Mouse (Mus musculus) stomach, embryonic 15.5 days (tissue): ENCODE measurements around the gene Pkib. TPM values are rescaled to one million over a fixed set of nuclear protein-coding genes. Genes with fewer than 3 reads are reported as not detected.

ENCODE experiments used
- ATAC-seq: fragments of 200-750 bp; cut with Nextera tagmentation; 2 replicates; pipeline ENCODE4 v1.8.0; 2017; ENCODE audit warnings: low read depth, moderate number of reproducible peaks, moderate TSS enrichment; ENCODE audit not compliant: insufficient read depth, low FRiP score
- H3K27ac ChIP-seq: fragments of 300-500 bp; sonication (generic); 2 replicates; pipeline ENCODE4 v1.5.1; 2015; ENCODE audit warnings: mild to moderate bottlenecking, inconsistent platforms
- H3K27me3 ChIP-seq: fragments of 300-500 bp; sonication (generic); replicated peaks from 2 replicates; pipeline ENCODE4 v1.6.1; 2015; ENCODE audit warnings: inconsistent platforms
- H3K36me3 ChIP-seq: fragments of 300-500 bp; sonication (generic); 2 replicates; pipeline ENCODE4 v1.6.1; 2015; ENCODE audit warnings: inconsistent platforms
- H3K4me1 ChIP-seq: fragments of 300-500 bp; sonication (generic); 2 replicates; pipeline ENCODE4 v1.6.1; 2015; ENCODE audit warnings: inconsistent platforms
- H3K4me2 ChIP-seq: fragments of 300-500 bp; sonication (generic); 2 replicates; pipeline ENCODE4 v1.6.1; 2015; ENCODE audit warnings: mild to moderate bottlenecking, inconsistent platforms
- H3K4me3 ChIP-seq: fragments of 300-500 bp; sonication (generic); replicated peaks from 2 replicates; pipeline ENCODE4 v1.5.1; 2015; ENCODE audit warnings: inconsistent platforms
- H3K9ac ChIP-seq: fragments of 300-500 bp; sonication (generic); 2 replicates; pipeline ENCODE4 v1.6.1; 2015; ENCODE audit warnings: inconsistent platforms
- H3K9me3 ChIP-seq: fragments of 300-500 bp; sonication (generic); 2 replicates; pipeline ENCODE4 v1.6.1; 2016; ENCODE audit warnings: inconsistent platforms
- WGBS: fragments of 180-500 bp; shearing (Covaris S2); methylation state at CpG from one replicate; pipeline ENCODE4 v1.1.7; 2015; 5-methylcytosine and 5-hydroxymethylcytosine counted together
- polyA plus RNA-seq: library from polyadenylated mRNA; unstranded; fragments of >200 nt; fragmentation: Nextera tagmentation; extraction: Ambion mirVana; gene quantifications from 2 replicates; pipeline ENCODE4 v1.2.1, GENCODE M21; 2015

Gene Pkib
- polyA plus RNA-seq, 1 experiment from 2014 or later = 1.8 TPM

DNA sequence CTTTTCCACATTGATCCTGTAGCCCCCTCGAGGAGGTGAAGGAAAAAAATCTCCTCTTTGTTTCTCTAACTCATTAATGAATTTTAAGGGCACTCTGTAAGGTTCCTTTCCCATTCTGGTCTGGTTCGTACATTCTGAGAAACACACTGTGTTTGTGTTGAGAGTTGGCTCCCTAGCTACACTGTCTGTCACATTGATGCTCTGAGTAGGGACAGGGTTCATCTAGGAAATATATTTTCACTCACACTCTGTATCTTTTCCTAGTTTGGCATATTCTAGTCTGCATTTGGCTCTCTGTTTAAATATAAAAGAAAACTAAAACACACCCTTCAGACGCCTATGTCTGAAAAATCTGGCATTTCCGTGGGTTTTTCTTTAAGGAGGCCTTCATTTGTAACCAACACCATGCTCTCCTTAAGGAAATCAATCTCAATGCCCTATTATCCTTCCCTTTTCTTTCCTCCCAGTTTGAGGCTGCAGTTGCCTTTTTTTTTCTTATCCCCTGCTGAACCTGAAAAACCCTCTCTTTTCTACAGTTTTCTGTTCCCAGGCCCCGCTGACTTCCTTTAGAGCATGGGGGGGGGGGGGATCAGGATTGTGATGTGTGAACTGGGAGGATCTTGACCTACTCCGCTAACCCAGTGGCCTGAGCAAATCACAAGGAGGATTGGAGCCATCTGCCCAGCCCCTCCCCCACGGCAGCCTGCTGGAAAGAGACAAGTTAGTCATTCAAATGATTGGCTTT is 152.5 kb downstream of the Pkib start:
- no peaks in the 10 kb centered on the region for H3K36me3 ChIP-seq
- no peaks in the 10 kb centered on the region for H3K27me3 ChIP-seq
- 17% methylated on average over 7 of the region's 7 CpGs for WGBS
- ATAC-seq = peak; percentile 58; the same call in 1 of the 2 replicates
- H3K9ac ChIP-seq = no peak overlapping the region
- H3K4me1 ChIP-seq = peaks cover 5% of the 10 kb centered on the region; the same call in 1 of the 2 replicates
- no peaks in the 10 kb centered on the region for H3K9me3 ChIP-seq
- peak overlapping the region; percentile 29; the same call in 1 of the 2 replicates for H3K4me2 ChIP-seq
- no peak overlapping the region; the same call in 1 of the 2 replicates for H3K4me3 ChIP-seq
- H3K27ac ChIP-seq = no peak overlapping the region; the same call in 1 of the 2 replicates

DNA sequence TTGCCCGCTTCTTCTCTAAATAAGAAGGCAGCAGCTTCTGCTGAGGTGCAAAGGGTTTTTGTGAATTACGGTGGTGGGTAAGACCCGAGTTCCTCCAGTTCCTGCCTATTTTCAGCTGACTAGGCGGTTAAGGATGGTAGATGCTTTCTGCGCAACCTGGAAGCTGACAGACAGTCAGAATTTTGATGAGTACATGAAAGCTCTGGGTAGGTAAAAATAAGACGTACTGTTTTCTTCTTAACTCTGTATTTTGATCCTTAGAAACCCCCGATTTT is 153.0 kb downstream of the Pkib start, which contains the start of gene Fabp7:
Gene Fabp7 (plus strand): TSS at position 6 of the 275 bp plus-strand sequence.
- Histone ChIP-seq H3K4me1 (peaks cover 5% of the 10 kb centered on the region; the same call in 1 of the 2 replicates), H3K27ac (no peak within 1 kb of the TSS; the same call in 1 of the 2 replicates), H3K9ac (no peak within 1 kb of the TSS), H3K4me3 (no peak within 1 kb of the TSS; the same call in 1 of the 2 replicates), H3K4me2 (peak within 1 kb of the TSS; percentile 29; the same call in 1 of the 2 replicates), H3K9me3 (no peaks in the 10 kb centered on the region), H3K27me3 (no peaks in the 10 kb centered on the region), H3K36me3 (no peaks in the 10 kb centered on the region)
- 26% methylated on average over 7 of the region's 7 CpGs for WGBS
- no peak for ATAC-seq

DNA sequence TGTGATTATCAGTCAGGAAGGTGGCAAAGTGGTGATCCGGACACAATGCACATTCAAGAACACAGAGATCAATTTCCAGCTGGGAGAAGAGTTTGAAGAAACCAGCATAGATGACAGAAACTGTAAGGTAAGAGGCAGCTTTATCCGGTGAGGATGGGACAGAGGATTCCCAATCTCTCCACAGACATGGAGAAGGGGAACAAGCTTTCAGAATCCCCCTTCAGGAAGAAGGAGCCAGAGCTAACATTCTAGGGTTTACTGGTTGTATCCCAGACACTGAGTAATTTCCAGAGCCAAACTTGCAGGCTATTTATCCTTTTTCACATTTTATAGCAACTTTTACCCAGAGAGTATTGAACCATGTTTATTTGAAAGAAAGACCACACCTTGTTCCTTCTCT is 153.8 kb downstream of the Pkib start:
- Histone ChIP-seq H3K27me3 (no peaks in the 10 kb centered on the region), H3K9me3 (no peaks in the 10 kb centered on the region), H3K27ac (no peak overlapping the region), H3K4me2 (no peak overlapping the region), H3K4me3 (no peak overlapping the region), H3K36me3 (no peaks in the 10 kb centered on the region), H3K4me1 (peaks cover 5% of the 10 kb centered on the region; the same call in 1 of the 2 replicates), H3K9ac (no peak overlapping the region)
- WGBS = 75% methylated on average over 2 of the region's 2 CpGs
- ATAC-seq = no peak

Other genes with a start within 250 kb of the Pkib start
- 24.9 and 28.5 TPM in 2 replicates for gene Hsf2, start 145.6 kb upstream of the Pkib start, polyA plus RNA-seq
- gene Serinc1, start 99.5 kb upstream of the Pkib start, polyA plus RNA-seq = 127 and 132 TPM in 2 replicates
- 60.9 and 66.4 TPM in 2 replicates for gene Fabp7, start 152.9 kb downstream of the Pkib start, polyA plus RNA-seq
- 37.0 and 42.2 TPM in 2 replicates for gene Smpdl3a, start 162.4 kb downstream of the Pkib start, polyA plus RNA-seq